Mouse (Mus musculus) gastrocnemius, adult 2 months (tissue): ENCODE results near the gene Uba5. TPM values are rescaled to one million over a fixed set of nuclear protein-coding genes. Genes with fewer than 3 reads are reported as not detected.

ENCODE experiments used
- DNase-seq: peaks from one replicate; pipeline ENCODE4 v3.0.0; 2022
- H3K27ac ChIP-seq: fragments of 200-600 bp; 2 replicates; pipeline ENCODE4 v1.8.1; 2022; ENCODE audit warnings: mild to moderate bottlenecking
- H3K4me3 ChIP-seq: fragments of 200-600 bp; 2 replicates; pipeline ENCODE4 v1.8.1; 2022; ENCODE audit warnings: mild to moderate bottlenecking, moderate library complexity
- CTCF ChIP-seq: fragments of 200-600 bp; IDR thresholded peaks from 2 replicates; pipeline ENCODE4 v1.8.1; 2022; ENCODE audit warnings: antibody characterized with exemption, mild to moderate bottlenecking, moderate library complexity
- intact Hi-C: fragments of 180-260 bp; cut with DNase I; formaldehyde crosslinking; loops from one replicate; pipeline ENCODE4 v1.15.1; 2025
- total RNA-seq, 2 experiments: library from RNA; stranded (reverse); gene quantifications; 2 replicates each; pipeline ENCODE4 v1.2.3; 2021

Gene Uba5
- total RNA-seq, 2 experiments from 2014 or later, result 12.6 to 12.9 TPM

GRCm38 (mm10) chr9:104039742-104040141 is 23.2 kb downstream of the Uba5 start:
- DNase-seq, result no peak
- no peak overlapping the region for H3K4me3 ChIP-seq
- TF ChIP-seq CTCF, result no peak
- no peak overlapping the region for H3K27ac ChIP-seq
- intact Hi-C loops, result no loop called here

- no peak for TF ChIP-seq CTCF
- DNase-seq, result no peak
- intact Hi-C loops, result no loop called here
Observed at GRCm38 (mm10) chr9:104039031-104039695, 23.8 kb downstream of the Uba5 start.

GRCm38 (mm10) chr9:104038266-104038665 is 24.7 kb downstream of the Uba5 start:
- TF ChIP-seq CTCF, result no peak
- intact Hi-C loops, result no loop called here
- H3K4me3 ChIP-seq, result no peak overlapping the region
- no peak for DNase-seq
- no peak overlapping the region for H3K27ac ChIP-seq

More at GRCm38 (mm10) chr9:104039031-104039695, 23.8 kb downstream of the Uba5 start:
- H3K4me3 ChIP-seq, result no peak overlapping the region
- H3K27ac ChIP-seq, result no peak overlapping the region

GRCm38 (mm10) chr9:104035261-104036015 is 27.5 kb downstream of the Uba5 start:
- peak; percentile 87 for TF ChIP-seq CTCF
- DNase-seq, result peak; percentile 83
- no peak overlapping the region for H3K27ac ChIP-seq
- H3K4me3 ChIP-seq, result no peak overlapping the region
- intact Hi-C loops, result no loop called here

GRCm38 (mm10) chr9:104034718-104035117 is 28.2 kb downstream of the Uba5 start:
- no peak for DNase-seq
- H3K27ac ChIP-seq, result no peak overlapping the region
- TF ChIP-seq CTCF, result no peak
- intact Hi-C loops, result no loop called here
- H3K4me3 ChIP-seq, result no peak overlapping the region

GRCm38 (mm10) chr9:104034231-104034630 is 28.7 kb downstream of the Uba5 start:
- intact Hi-C loops, result no loop called here
- no peak for DNase-seq
- Histone ChIP-seq H3K4me3 (no peak overlapping the region), H3K27ac (no peak overlapping the region)
- no peak for TF ChIP-seq CTCF

- Histone ChIP-seq H3K27ac (no peak overlapping the region), H3K4me3 (no peak overlapping the region)
- intact Hi-C loops, result no loop called here
- no peak for TF ChIP-seq CTCF
- no peak for DNase-seq
Observed at GRCm38 (mm10) chr9:104029861-104030260, 33.1 kb downstream of the Uba5 start.

GRCm38 (mm10) chr9:104027186-104027585 is 35.7 kb downstream of the Uba5 start:
- Histone ChIP-seq H3K4me3 (no peak overlapping the region), H3K27ac (no peak overlapping the region)
- no peak for DNase-seq
- TF ChIP-seq CTCF, result no peak
- intact Hi-C loops, result no loop called here

GRCm38 (mm10) chr9:104021026-104021425 is 41.9 kb downstream of the Uba5 start:
- DNase-seq, result no peak
- no peak for TF ChIP-seq CTCF
- no peak overlapping the region for H3K4me3 ChIP-seq
- intact Hi-C loops, result no loop called here
- H3K27ac ChIP-seq, result no peak overlapping the region

- TF ChIP-seq CTCF, result no peak
- H3K4me3 ChIP-seq, result no peak overlapping the region
- no peak overlapping the region for H3K27ac ChIP-seq
- intact Hi-C loops, result no loop called here
- no peak for DNase-seq
Observed at GRCm38 (mm10) chr9:104014526-104014925, 48.4 kb downstream of the Uba5 start.

- H3K4me3 ChIP-seq, result peak overlapping the region; percentile 75
- intact Hi-C loops, result loop anchor here (10.0 kb wide), 1 partner anchor 638 kb away; the partner anchor contains the start of gene Cdv3
- DNase-seq, result peak; percentile 73
- peak; percentile 63 for TF ChIP-seq CTCF
- peak overlapping the region; percentile 88 for H3K27ac ChIP-seq
Observed at GRCm38 (mm10) chr9:104002913-104003330, 60.0 kb downstream of the Uba5 start.

GRCm38 (mm10) chr9:104001921-104002859 is 60.7 kb downstream of the Uba5 start, which contains the start of gene Nphp3:
Gene Nphp3, plus strand, starts transcription at chr9:104002544.
- peak; percentile 23 for TF ChIP-seq CTCF
- intact Hi-C loops, result loop anchor here (10.0 kb wide), 1 partner anchor 637 kb away; the partner anchor contains the start of gene Cdv3
- Histone ChIP-seq H3K4me3 (peak within 1 kb of the TSS; percentile 75), H3K27ac (peak within 1 kb of the TSS; percentile 89)
- DNase-seq, result peak; percentile 99
